Mouse (Mus musculus) limb, embryonic 10.5 days (tissue): Measurements from ENCODE around the gene Sbk2. TPM values are rescaled to one million over a fixed set of nuclear protein-coding genes. Genes with fewer than 3 reads are reported as not detected.

ENCODE experiments used
- polyA plus RNA-seq: library from polyadenylated mRNA; unstranded; fragments of >200 nt; fragmentation: Nextera tagmentation; extraction: Ambion mirVana; gene quantifications from 2 replicates; pipeline ENCODE4 v1.2.1, GENCODE M21; 2016

Gene Sbk2
- polyA plus RNA-seq, 1 experiment from 2014 or later = 0.10 TPM

Other genes starting within 250 kb of the Sbk2 start
- 0.13 TPM in 1 of 2 replicates, not detected in the other for gene Tmem150b, start 239.2 kb downstream of the Sbk2 start, polyA plus RNA-seq
- 88.9 and 100 TPM in 2 replicates for gene Kmt5c, start 224.3 kb downstream of the Sbk2 start, polyA plus RNA-seq
- 36.7 and 51.5 TPM in 2 replicates for gene Cox6b2, start 211.3 kb downstream of the Sbk2 start, polyA plus RNA-seq
- not detected in 2 replicates for gene Fam71e2, start 193.1 kb downstream of the Sbk2 start, polyA plus RNA-seq
- gene Il11, start 181.5 kb downstream of the Sbk2 start, polyA plus RNA-seq = 0.09 TPM in 1 of 2 replicates, not detected in the other
- gene Tmem190, start 181.5 kb downstream of the Sbk2 start, polyA plus RNA-seq = not detected in 2 replicates
- 4.8 and 5.8 TPM in 2 replicates for gene Tmem238, start 174.8 kb downstream of the Sbk2 start, polyA plus RNA-seq
- 396 and 427 TPM in 2 replicates for gene Rpl28, start 171.5 kb downstream of the Sbk2 start, polyA plus RNA-seq
- gene Ube2s, start 151.8 kb downstream of the Sbk2 start, polyA plus RNA-seq = 500 and 550 TPM in 2 replicates
- gene Shisa7, start 119.7 kb downstream of the Sbk2 start, polyA plus RNA-seq = 0.16 and 0.18 TPM in 2 replicates
- gene Isoc2b, start 94.1 kb downstream of the Sbk2 start, polyA plus RNA-seq = 2.6 and 3.1 TPM in 2 replicates
- gene Isoc2a, start 87.3 kb downstream of the Sbk2 start, polyA plus RNA-seq = 0.46 and 0.64 TPM in 2 replicates
- gene Gm36210, start 57.9 kb downstream of the Sbk2 start, polyA plus RNA-seq = not detected in 2 replicates
- gene Zfp628, start 49.2 kb downstream of the Sbk2 start, polyA plus RNA-seq = 4.2 and 5.1 TPM in 2 replicates
- 2.8 and 4.9 TPM in 2 replicates for gene Nat14, start 42.4 kb downstream of the Sbk2 start, polyA plus RNA-seq
- gene Ssc5d, start 38.6 kb downstream of the Sbk2 start, polyA plus RNA-seq = 0.95 and 2.0 TPM in 2 replicates
- not detected in 2 replicates for gene Sbk3, start 6.8 kb upstream of the Sbk2 start, polyA plus RNA-seq
- 21.9 and 28.3 TPM in 2 replicates for gene Zfp579, start 31.8 kb upstream of the Sbk2 start, polyA plus RNA-seq
- gene Zfp524, start 50.0 kb upstream of the Sbk2 start, polyA plus RNA-seq = 8.2 and 9.0 TPM in 2 replicates
- 64.8 and 68.3 TPM in 2 replicates for gene Fiz1, start 50.3 kb upstream of the Sbk2 start, polyA plus RNA-seq
- 2.0 TPM in 1 of 2 replicates, not detected in the other for gene Gm44973, start 51.1 kb upstream of the Sbk2 start, polyA plus RNA-seq
- gene Zfp865, start 56.0 kb upstream of the Sbk2 start, polyA plus RNA-seq = 7.5 and 7.7 TPM in 2 replicates
- 5.5 and 9.0 TPM in 2 replicates for gene Ccdc106, start 56.1 kb upstream of the Sbk2 start, polyA plus RNA-seq
- gene 4632433K11Rik, start 69.7 kb upstream of the Sbk2 start, polyA plus RNA-seq = not detected in 2 replicates
- 2.5 and 4.0 TPM in 2 replicates for gene Zfp784, start 74.0 kb upstream of the Sbk2 start, polyA plus RNA-seq
- gene Zfp580, start 87.1 kb upstream of the Sbk2 start, polyA plus RNA-seq = 30.1 and 34.3 TPM in 2 replicates
- 202 and 203 TPM in 2 replicates for gene U2af2, start 97.7 kb upstream of the Sbk2 start, polyA plus RNA-seq
- gene Epn1, start 115.8 kb upstream of the Sbk2 start, polyA plus RNA-seq = 64.5 and 69.1 TPM in 2 replicates
- gene Rfpl4, start 152.5 kb upstream of the Sbk2 start, polyA plus RNA-seq = not detected in 2 replicates
- gene Rasl2-9, start 161.5 kb upstream of the Sbk2 start, polyA plus RNA-seq = 0.20 and 0.53 TPM in 2 replicates
- 0.05 TPM in 1 of 2 replicates, not detected in the other for gene Vmn1r55, start 185.3 kb upstream of the Sbk2 start, polyA plus RNA-seq
- gene Vmn1r56, start 232.3 kb upstream of the Sbk2 start, polyA plus RNA-seq = not detected in 2 replicates